7 mouse cellular contexts compared by ENCODE assay signal in genomic region chr10:103369081-103369420, GRCm38 (mm10). TPM values are rescaled to one million over a fixed set of nuclear protein-coding genes. Genes with fewer than 3 reads are reported as not detected.
DNase-seq lines count a peak whose midpoint lies in the region; ATAC-seq lines count a peak whose summit lies in the region.

No protein-coding gene starts in this region.

- WGBS in forebrain, embryonic 16.5 days = 0% methylated on average over 8 of the region's 8 CpGs
- under 1% methylated on average over 8 of the region's 8 CpGs for WGBS in limb, embryonic 11.5 days
- WGBS in midbrain, embryonic 11.5 days = 2% methylated on average over 8 of the region's 8 CpGs
- WGBS in stomach, embryonic 14.5 days = under 1% methylated on average over 8 of the region's 8 CpGs

- 0 out of 2 replicates have a peak, but pooled peaks cover 4% of the 10 kb centered on the region for H3K4me1 ChIP-seq in forebrain, embryonic 16.5 days (replicated peaks; ENCODE audit: control insufficient read depth, insufficient read depth, low read length)
- H3K4me1 ChIP-seq in limb, embryonic 11.5 days (ENCODE audit: control insufficient read depth, insufficient read depth, low read length) = no peaks in the 10 kb centered on the region
- H3K4me1 ChIP-seq in midbrain, embryonic 11.5 days (ENCODE audit: control insufficient read depth, insufficient read depth, low read length) = no peaks in the 10 kb centered on the region; the same call in 1 of the 2 replicates
- 0 out of 2 replicates have a peak, but pooled peaks cover 11% of the 10 kb centered on the region for H3K4me1 ChIP-seq in stomach, embryonic 14.5 days (ENCODE audit: control insufficient read depth, insufficient read depth, low read length)

- H3K4me3 ChIP-seq in forebrain, embryonic 16.5 days (replicated peaks; ENCODE audit: low read length) = peak overlapping the region; percentile 82
- peak overlapping the region; percentile 52 for H3K4me3 ChIP-seq in limb, embryonic 11.5 days (ENCODE audit: low read depth, low read length)
- H3K4me3 ChIP-seq in midbrain, embryonic 11.5 days (ENCODE audit: low read depth, low read length) = peak overlapping the region; percentile 56
- H3K4me3 ChIP-seq in stomach, embryonic 14.5 days (ENCODE audit: low read depth, low read length) = peak overlapping the region; percentile 52

- peak overlapping the region; percentile 81 for H3K9ac ChIP-seq in forebrain, embryonic 16.5 days (replicated peaks; ENCODE audit: low read depth, low read length)
- no peak overlapping the region for H3K9ac ChIP-seq in limb, embryonic 11.5 days (ENCODE audit: low read length)
- peak overlapping the region; percentile 71 for H3K9ac ChIP-seq in midbrain, embryonic 11.5 days (ENCODE audit: low read length)
- no peak overlapping the region; the same call in 1 of the 2 replicates for H3K9ac ChIP-seq in stomach, embryonic 14.5 days (replicated peaks; ENCODE audit: low read depth, low read length)

- H3K36me3 ChIP-seq in forebrain, embryonic 16.5 days (ENCODE audit: control insufficient read depth, insufficient read depth) = no peaks in the 10 kb centered on the region
- no peaks in the 10 kb centered on the region for H3K36me3 ChIP-seq in limb, embryonic 11.5 days (ENCODE audit: control insufficient read depth, insufficient read depth, low read length)
- no peaks in the 10 kb centered on the region for H3K36me3 ChIP-seq in midbrain, embryonic 11.5 days (ENCODE audit: control insufficient read depth, insufficient read depth, low read length)
- H3K36me3 ChIP-seq in stomach, embryonic 14.5 days (ENCODE audit: control insufficient read depth, insufficient read depth, low read length) = no peaks in the 10 kb centered on the region

- peak overlapping the region; percentile 98 for H3K4me2 ChIP-seq in forebrain, embryonic 16.5 days (ENCODE audit: low read length)
- H3K4me2 ChIP-seq in limb, embryonic 11.5 days (ENCODE audit: low read depth, severe bottlenecking) = peak overlapping the region; percentile 87
- H3K4me2 ChIP-seq in midbrain, embryonic 11.5 days = peak overlapping the region; percentile 94
- H3K4me2 ChIP-seq in stomach, embryonic 14.5 days (replicated peaks; ENCODE audit: low read depth, low read length) = peak overlapping the region; percentile 98

- peak; percentile 36 to 42 for DNase-seq in adrenal gland, adult 18-20 months (ENCODE audit: low spot score in 2 of 2)
- DNase-seq in cerebellum, adult 11 months = peak; percentile 66
- peak; percentile 74 for DNase-seq in kidney, adult 18-20 months
- peak; percentile 82 for DNase-seq in limb, embryonic 11.5 days (ENCODE audit: low spot score)
- no peak for DNase-seq in midbrain, embryonic 11.5 days (ENCODE audit: low spot score, missing footprints)

- no peaks in the 10 kb centered on the region for H3K9me3 ChIP-seq in forebrain, embryonic 16.5 days (ENCODE audit: control insufficient read depth, low read length)
- H3K9me3 ChIP-seq in limb, embryonic 11.5 days (ENCODE audit: control insufficient read depth, low read length) = no peaks in the 10 kb centered on the region
- no peaks in the 10 kb centered on the region for H3K9me3 ChIP-seq in midbrain, embryonic 11.5 days (ENCODE audit: control insufficient read depth, low read length)
- H3K9me3 ChIP-seq in stomach, embryonic 14.5 days (ENCODE audit: control insufficient read depth, low read depth, low read length) = no peaks in the 10 kb centered on the region

- peak; percentile 82 for ATAC-seq in forebrain, embryonic 16.5 days
- ATAC-seq in limb, embryonic 11.5 days (ENCODE audit: insufficient number of reproducible peaks, low FRiP score, low TSS enrichment, low read depth) = peak; percentile 91
- ATAC-seq in midbrain, embryonic 11.5 days (ENCODE audit: low FRiP score) = peak; percentile 92
- peak; percentile 93 for ATAC-seq in stomach, embryonic 14.5 days (ENCODE audit: insufficient number of reproducible peaks, insufficient read depth, low FRiP score, low read depth)

- H3K27me3 ChIP-seq in forebrain, embryonic 16.5 days (replicated peaks; ENCODE audit: control insufficient read depth, insufficient read depth, low read length) = no peaks in the 10 kb centered on the region
- H3K27me3 ChIP-seq in limb, embryonic 11.5 days (ENCODE audit: control insufficient read depth, insufficient read depth, low read length) = peaks cover 2% of the 10 kb centered on the region; the same call in 1 of the 2 replicates
- H3K27me3 ChIP-seq in midbrain, embryonic 11.5 days (ENCODE audit: control insufficient read depth, insufficient read depth, low read length) = no peaks in the 10 kb centered on the region
- no peaks in the 10 kb centered on the region for H3K27me3 ChIP-seq in stomach, embryonic 14.5 days (ENCODE audit: control insufficient read depth, insufficient read depth, low read length)

- peak overlapping the region; percentile 89 for H3K27ac ChIP-seq in forebrain, embryonic 16.5 days (ENCODE audit: low read length)
- no peak overlapping the region for H3K27ac ChIP-seq in limb, embryonic 11.5 days (replicated peaks; ENCODE audit: low read depth, low read length)
- no peak overlapping the region for H3K27ac ChIP-seq in midbrain, embryonic 11.5 days (ENCODE audit: low read depth, low read length)
- H3K27ac ChIP-seq in stomach, embryonic 14.5 days (ENCODE audit: low read length) = no peak overlapping the region

RNA-seq across cellular contexts. Expression of gene Slc6a15, which starts 1.5 kb away (rescaled TPM):
- total RNA-seq in adrenal gland, adult 18-20 months (2021) = 1 to 10 TPM; 3.2 to 3.3 TPM
- polyA plus RNA-seq in forebrain, embryonic 16.5 days (2015; fragmentation: Nextera tagmentation; extraction: Ambion mirVana) = 90.8 and 102 TPM in 2 replicates
- polyA plus RNA-seq in limb, embryonic 11.5 days (2014; fragmentation: Nextera tagmentation; extraction: Ambion mirVana) = 1.6 and 1.9 TPM in 2 replicates
- polyA plus RNA-seq in midbrain, embryonic 11.5 days (2014; fragmentation: Nextera tagmentation; extraction: Ambion mirVana) = 10.1 and 10.9 TPM in 2 replicates
- 13.0 and 14.1 TPM in 2 replicates for polyA plus RNA-seq in stomach, embryonic 14.5 days (2014; fragmentation: Nextera tagmentation; extraction: Ambion mirVana)

Comparison
In these comparisons a context has a peak if more than half of its experiments do, and no peak if none do; other contexts are left out.
1. H3K9ac ChIP-seq: peak in forebrain, embryonic 16.5 days (single experiment) and midbrain, embryonic 11.5 days (single experiment); none in limb, embryonic 11.5 days (single experiment) and stomach, embryonic 14.5 days (single experiment).
2. Peak in every context shown above with its lines, with median percentiles within 50 percentile points of each other: ATAC-seq, H3K4me2 ChIP-seq and H3K4me3 ChIP-seq.